Mouse (Mus musculus) hindbrain, postnatal 0 days (tissue): Measurements from ENCODE around the gene Nod2. TPM values are rescaled to one million over a fixed set of nuclear protein-coding genes. Genes with fewer than 3 reads are reported as not detected.

ENCODE experiments used
- ATAC-seq: fragments of 200-750 bp; cut with Nextera tagmentation; 2 replicates; pipeline ENCODE4 v1.8.0; 2017; ENCODE audit warnings: mild to moderate bottlenecking, moderate TSS enrichment, moderate library complexity
- DNase-seq: peaks from one replicate; pipeline ENCODE4 v3.0.0-alpha.2; 2015; ENCODE audit warnings: low spot score
- H3K27ac ChIP-seq: fragments of 300-500 bp; sonication (generic); 2 replicates; pipeline ENCODE4 v1.5.1; 2014; ENCODE audit warnings: mild to moderate bottlenecking
- H3K27me3 ChIP-seq: fragments of 300-500 bp; sonication (generic); 2 replicates; pipeline ENCODE4 v1.6.1; 2014; ENCODE audit warnings: low read length, mixed read lengths; ENCODE audit not compliant: insufficient read depth
- H3K36me3 ChIP-seq: fragments of 300-500 bp; sonication (generic); 2 replicates; pipeline ENCODE4 v1.6.1; 2014; ENCODE audit warnings: low read length, mixed read lengths; ENCODE audit not compliant: insufficient read depth
- H3K4me1 ChIP-seq: fragments of 300-500 bp; sonication (generic); 2 replicates; pipeline ENCODE4 v1.6.1; 2014; ENCODE audit warnings: antibody characterized with exemption, low read length, mixed read lengths; ENCODE audit not compliant: insufficient read depth
- H3K4me2 ChIP-seq: fragments of 300-500 bp; sonication (generic); 2 replicates; pipeline ENCODE4 v1.6.1; 2014; ENCODE audit warnings: low read depth, mild to moderate bottlenecking, low read length, moderate library complexity, mixed read lengths
- H3K4me3 ChIP-seq: fragments of 300-500 bp; sonication (generic); 2 replicates; pipeline ENCODE4 v1.5.1; 2014; ENCODE audit warnings: low read length
- H3K9ac ChIP-seq: fragments of 300-500 bp; sonication (generic); replicated peaks from 2 replicates; pipeline ENCODE4 v1.6.1; 2014; ENCODE audit warnings: mild to moderate bottlenecking, low read length, moderate library complexity, mixed read lengths
- H3K9me3 ChIP-seq: fragments of 300-500 bp; sonication (generic); 2 replicates; pipeline ENCODE4 v1.6.1; 2016; ENCODE audit warnings: low read length, mixed read lengths
- CTCF ChIP-seq: IDR thresholded peaks from 2 replicates; pipeline ENCODE4 v1.5.1; 2016; ENCODE audit warnings: antibody characterized with exemption, control low read depth, low read depth
- WGBS: fragments of 180-500 bp; shearing (Covaris S2); extraction: QIAGEN DNeasy Blood & Tissue Kit; methylation state at CpG from one replicate; pipeline ENCODE4 v1.1.7; 2014; 5-methylcytosine and 5-hydroxymethylcytosine counted together
- polyA plus RNA-seq: library from polyadenylated mRNA; unstranded; fragments of >200 nt; fragmentation: Nextera tagmentation; extraction: Ambion mirVana; gene quantifications from 2 replicates; pipeline ENCODE4 v1.2.1, GENCODE M21; 2015
- total RNA-seq: library from RNA; depleted of rRNA; stranded (reverse); fragments of >200 nt; gene quantifications from 2 replicates; pipeline ENCODE4 v1.2.3, GENCODE M21; 2014; rRNA removed

The Nod2 gene
- total and polyA plus RNA-seq, 2 experiments from 2014 or later: 0.05 to 1.7 TPM

GRCm38 (mm10) chr8:88701611-88702010, 54.5 kb downstream of the Nod2 start:
- TF ChIP-seq CTCF: peak; percentile 67
- Histone ChIP-seq H3K36me3 (no peaks in the 10 kb centered on the region), H3K4me2 (no peak overlapping the region), H3K27ac (no peak overlapping the region), H3K4me1 (no peaks in the 10 kb centered on the region), H3K9me3 (no peaks in the 10 kb centered on the region), H3K4me3 (no peak overlapping the region), H3K27me3 (no peaks in the 10 kb centered on the region), H3K9ac (no peak overlapping the region)
- WGBS: 22% methylated on average over 2 of the region's 2 CpGs
- ATAC-seq (no peak), DNase-seq (peak; percentile 57)

- H3K27ac ChIP-seq: no peak overlapping the region
- H3K9me3 ChIP-seq: no peaks in the 10 kb centered on the region
- no peak overlapping the region for H3K9ac ChIP-seq
- H3K36me3 ChIP-seq: no peaks in the 10 kb centered on the region
- no peak for DNase-seq
- ATAC-seq: no peak
- H3K4me2 ChIP-seq: no peak overlapping the region
- H3K4me1 ChIP-seq: no peaks in the 10 kb centered on the region
- no peak for TF ChIP-seq CTCF
- no peaks in the 10 kb centered on the region for H3K27me3 ChIP-seq
- H3K4me3 ChIP-seq: no peak overlapping the region
- WGBS: 90% methylated on average over 3 of the region's 3 CpGs
Observed at GRCm38 (mm10) chr8:88702816-88703215, 55.7 kb downstream of the Nod2 start.

DNA sequence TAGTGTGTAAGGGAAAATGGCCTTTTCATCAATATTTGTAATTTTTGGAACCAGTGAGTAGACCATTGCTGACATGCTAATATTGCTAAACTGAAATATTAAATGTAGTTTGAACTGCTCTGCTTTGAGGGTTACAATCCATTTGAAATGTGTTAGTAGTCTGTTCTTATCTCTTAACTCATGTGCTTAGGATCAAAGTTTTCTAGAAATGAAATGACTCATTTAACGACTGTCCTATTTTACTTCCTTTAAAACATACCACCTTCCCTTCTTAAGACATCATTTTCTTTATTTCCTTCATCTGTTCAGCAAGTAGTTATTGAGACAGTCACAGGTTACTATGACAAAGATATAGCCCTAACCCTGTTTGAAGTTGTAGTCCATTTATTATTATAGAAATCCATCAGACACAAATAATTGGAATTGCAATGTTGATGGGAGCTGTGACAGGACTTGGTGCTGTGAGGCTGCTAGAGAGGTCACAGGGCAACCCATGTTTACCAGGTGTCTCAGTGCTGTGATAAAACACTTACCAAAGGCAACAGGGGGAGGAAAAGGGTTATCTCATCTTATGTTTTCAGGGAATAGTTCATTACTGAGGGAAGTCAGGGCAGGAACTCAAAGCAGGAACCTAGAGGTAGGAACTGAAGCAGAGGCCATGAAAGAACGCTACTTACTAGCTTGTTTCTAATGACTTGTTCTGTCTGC, 76.3 kb downstream of the Nod2 start:
- Histone ChIP-seq H3K36me3 (peaks cover 15% of the 10 kb centered on the region; the same call in 1 of the 2 replicates), H3K9me3 (no peaks in the 10 kb centered on the region), H3K9ac (no peak overlapping the region), H3K4me2 (no peak overlapping the region), H3K27me3 (no peaks in the 10 kb centered on the region), H3K4me1 (no peaks in the 10 kb centered on the region), H3K27ac (no peak overlapping the region), H3K4me3 (no peak overlapping the region)
- WGBS: 98% methylated on average over 2 of the region's 2 CpGs
- TF ChIP-seq CTCF: no peak
- DNase-seq (no peak), ATAC-seq (no peak)

Other genes starting within 250 kb of the Nod2 start
- gene Nkd1, start 126.0 kb upstream of the Nod2 start, total RNA-seq: 53.9 and 74.5 TPM in 2 replicates
- gene Nkd1, start 126.0 kb upstream of the Nod2 start, polyA plus RNA-seq: 51.1 and 52.2 TPM in 2 replicates
- 0.47 and 1.1 TPM in 2 replicates for gene Snx20, start 11.2 kb upstream of the Nod2 start, total RNA-seq
- gene Snx20, start 11.2 kb upstream of the Nod2 start, polyA plus RNA-seq: 2.2 TPM in 2 replicates
- gene Cyld, start 49.7 kb downstream of the Nod2 start, total RNA-seq: 13.1 and 16.2 TPM in 2 replicates
- 11.0 and 11.9 TPM in 2 replicates for gene Cyld, start 49.7 kb downstream of the Nod2 start, polyA plus RNA-seq